Mouse (Mus musculus) liver, embryonic 14.5 days (tissue): ENCODE measurements at regions not wholly inside any gene's neighbourhood (a gene's known extent, or its start where the extent isn't known, plus 50 kb on each side); places are given as distances from the start of the nearest gene placed in this dataset.

ENCODE experiments used
- CTCF ChIP-seq: IDR thresholded peaks from 2 replicates; pipeline ENCODE4 v1.5.1; 2016; ENCODE audit warnings: antibody characterized with exemption, low read depth, control low read depth
- EP300 ChIP-seq: IDR thresholded peaks from 2 replicates; pipeline ENCODE4 v1.6.1; 2016; ENCODE audit warnings: antibody characterized with exemption, low read depth

DNA sequence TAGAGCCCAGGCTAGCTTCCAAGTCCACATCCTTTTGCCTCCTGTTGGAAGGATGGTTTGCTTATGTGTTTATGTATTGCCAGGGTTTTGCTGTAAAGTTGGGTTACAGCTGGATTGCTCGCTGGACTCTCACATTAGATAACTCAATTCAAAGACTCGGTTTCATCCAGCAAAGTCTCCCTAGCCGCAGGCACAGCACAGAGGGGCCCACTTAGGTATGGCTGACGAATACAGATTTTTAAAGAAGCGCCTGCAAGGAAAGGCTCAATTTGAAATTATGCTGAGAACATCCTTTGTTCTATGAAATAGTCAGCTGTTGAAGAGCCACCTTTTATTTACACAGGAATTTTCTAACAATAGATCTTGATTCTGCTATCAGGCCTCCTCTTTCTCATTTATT is 88.8 kb upstream of the Fam98a start:
- TF ChIP-seq CTCF (no peak), EP300 (no peak)
